Mouse (Mus musculus) heart, postnatal 0 days (tissue): ENCODE results near the gene Dmc1. TPM values are rescaled to one million over a fixed set of nuclear protein-coding genes. Genes with fewer than 3 reads are reported as not detected.

ENCODE experiments used
- ATAC-seq: fragments of 200-750 bp; cut with Nextera tagmentation; 2 replicates; pipeline ENCODE4 v1.8.0; 2017; ENCODE audit warnings: low read depth, moderate number of reproducible peaks, moderate library complexity; ENCODE audit not compliant: insufficient read depth
- DNase-seq: peaks from one replicate; pipeline ENCODE4 v3.0.0-alpha.2; 2016; ENCODE audit warnings: low spot score
- H3K27ac ChIP-seq: fragments of 300-500 bp; sonication (generic); 2 replicates; pipeline ENCODE4 v1.5.1; 2014; ENCODE audit warnings: low read depth, mild to moderate bottlenecking
- H3K27me3 ChIP-seq: fragments of 300-500 bp; sonication (generic); 2 replicates; pipeline ENCODE4 v1.6.1; 2014; ENCODE audit warnings: low read length, mixed read lengths; ENCODE audit not compliant: control insufficient read depth, insufficient read depth
- H3K36me3 ChIP-seq: fragments of 300-500 bp; sonication (generic); replicated peaks from 2 replicates; pipeline ENCODE4 v1.6.1; 2014; ENCODE audit warnings: low read length, mixed read lengths; ENCODE audit not compliant: control insufficient read depth, insufficient read depth
- H3K4me1 ChIP-seq: fragments of 300-500 bp; sonication (generic); 2 replicates; pipeline ENCODE4 v1.6.1; 2014; ENCODE audit warnings: antibody characterized with exemption; ENCODE audit not compliant: control insufficient read depth, insufficient read depth
- H3K4me2 ChIP-seq: fragments of 300-500 bp; sonication (generic); 2 replicates; pipeline ENCODE4 v1.6.1; 2014; ENCODE audit warnings: low read depth, mild to moderate bottlenecking, low read length, moderate library complexity
- H3K4me3 ChIP-seq: fragments of 300-500 bp; sonication (generic); 2 replicates; pipeline ENCODE4 v1.5.1; 2014; ENCODE audit warnings: low read depth, low read length
- H3K9ac ChIP-seq: fragments of 300-500 bp; sonication (generic); replicated peaks from 2 replicates; pipeline ENCODE4 v1.6.1; 2014; ENCODE audit warnings: low read depth, low read length, mixed read lengths
- H3K9me3 ChIP-seq: fragments of 300-500 bp; sonication (generic); replicated peaks from 2 replicates; pipeline ENCODE4 v1.6.1; 2016; ENCODE audit warnings: low read length; ENCODE audit not compliant: control insufficient read depth
- CTCF ChIP-seq: IDR thresholded peaks from 2 replicates; pipeline ENCODE4 v1.5.1; 2016; ENCODE audit warnings: antibody characterized with exemption, control low read depth, low read depth
- EP300 ChIP-seq: IDR thresholded peaks from 2 replicates; pipeline ENCODE4 v1.6.1; 2016; ENCODE audit warnings: antibody characterized with exemption, low read depth
- WGBS: fragments of 180-500 bp; shearing (Covaris S2); extraction: QIAGEN DNeasy Blood & Tissue Kit; methylation state at CpG from one replicate; pipeline ENCODE4 v1.1.7; 2014; 5-methylcytosine and 5-hydroxymethylcytosine counted together
- polyA plus RNA-seq: library from polyadenylated mRNA; unstranded; fragments of >200 nt; fragmentation: Nextera tagmentation; extraction: Ambion mirVana; gene quantifications from 2 replicates; pipeline ENCODE4 v1.2.1, GENCODE M21; 2015
- total RNA-seq: library from RNA; depleted of rRNA; stranded (reverse); fragments of >200 nt; gene quantifications from 2 replicates; pipeline ENCODE4 v1.2.3, GENCODE M21; 2014; ENCODE audit warnings: low replicate concordance

Dmc1 gene
- total and polyA plus RNA-seq, 2 experiments from 2014 or later, result 0.74 to 2.6 TPM

DNA sequence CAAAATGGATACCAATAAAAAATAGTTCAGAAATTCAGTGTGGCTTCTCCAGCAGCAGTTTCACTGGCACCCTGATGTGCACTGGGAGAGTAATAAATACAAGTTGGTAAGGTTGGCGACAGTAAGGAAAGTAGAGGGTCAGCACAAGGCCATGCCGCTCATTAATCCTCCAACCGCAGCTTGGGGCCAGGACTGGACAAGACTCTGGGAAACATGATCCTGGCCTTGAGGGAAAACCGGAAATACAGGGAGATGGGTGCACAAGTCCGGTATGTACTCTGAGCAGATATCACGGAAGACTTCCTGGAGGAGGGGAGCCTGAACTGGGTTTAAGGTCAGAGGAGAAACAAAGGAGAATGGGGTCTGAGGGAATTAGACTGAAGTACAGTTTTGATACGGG is 10.6 kb upstream of the Dmc1 start:
- Histone ChIP-seq H3K4me1 (no peaks in the 10 kb centered on the region), H3K9me3 (no peaks in the 10 kb centered on the region), H3K4me2 (no peak overlapping the region), H3K9ac (no peak overlapping the region), H3K36me3 (peaks cover 4% of the 10 kb centered on the region; the same call in 1 of the 2 replicates), H3K27ac (no peak overlapping the region), H3K27me3 (no peaks in the 10 kb centered on the region), H3K4me3 (no peak overlapping the region)
- DNase-seq (no peak), ATAC-seq (no peak)
- TF ChIP-seq EP300 (no peak), CTCF (no peak)
- WGBS, result 74% methylated on average over 7 of the region's 7 CpGs

DNA sequence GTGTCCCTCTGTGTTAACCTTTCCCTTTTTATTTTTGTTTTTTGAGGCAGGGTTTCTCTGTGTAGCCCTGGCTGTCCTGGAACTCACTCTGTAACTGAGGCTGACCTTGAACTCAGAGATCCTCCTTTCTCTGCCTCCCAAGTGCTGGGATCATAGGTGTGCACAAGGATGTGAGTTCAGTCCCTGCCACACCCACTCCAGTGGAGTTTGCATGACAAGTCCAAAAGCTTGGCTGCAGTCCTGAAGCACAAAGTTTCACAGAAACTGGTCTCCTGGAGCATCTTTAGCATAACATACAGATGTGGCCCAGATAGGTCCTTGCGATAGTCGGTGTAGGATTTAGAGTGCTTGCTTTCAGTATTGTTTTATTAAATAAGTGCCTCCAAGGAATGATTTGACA is 4.3 kb upstream of the Dmc1 start:
- TF ChIP-seq EP300 (no peak), CTCF (no peak)
- ATAC-seq (no peak), DNase-seq (no peak)
- WGBS, result 95% methylated on average over 2 of the region's 2 CpGs
- Histone ChIP-seq H3K9ac (no peak overlapping the region), H3K4me2 (no peak overlapping the region), H3K27me3 (0 out of 2 replicates have a peak, but pooled peaks cover 4% of the 10 kb centered on the region), H3K36me3 (peaks cover 2% of the 10 kb centered on the region; the same call in 1 of the 2 replicates), H3K9me3 (no peaks in the 10 kb centered on the region), H3K4me1 (peaks cover 4% of the 10 kb centered on the region; the same call in 1 of the 2 replicates), H3K4me3 (no peak overlapping the region), H3K27ac (no peak overlapping the region)

DNA sequence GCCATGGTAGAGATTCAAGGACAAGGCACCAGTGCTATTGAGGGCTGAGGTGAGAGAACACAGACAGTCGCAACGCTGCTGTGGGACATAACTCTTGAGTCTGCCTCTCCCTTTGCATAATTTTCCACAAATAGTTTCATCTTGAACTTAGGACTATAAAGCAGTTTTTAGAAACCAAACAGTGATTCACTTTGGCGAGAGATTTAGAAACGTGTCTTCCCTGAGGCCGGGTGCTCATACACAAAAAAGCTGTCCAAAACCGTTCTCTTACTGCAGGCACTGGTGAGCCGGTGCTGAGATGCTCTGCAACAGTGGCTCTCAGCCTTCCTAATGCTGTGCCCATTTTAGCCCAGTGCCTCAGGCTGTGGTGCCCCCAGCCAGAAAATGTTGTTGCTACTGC is 3.3 kb upstream of the Dmc1 start:
- Histone ChIP-seq H3K36me3 (no peaks in the 10 kb centered on the region), H3K4me1 (peaks cover 6% of the 10 kb centered on the region; the same call in 1 of the 2 replicates), H3K27me3 (0 out of 2 replicates have a peak, but pooled peaks cover 7% of the 10 kb centered on the region), H3K4me2 (no peak overlapping the region), H3K4me3 (no peak overlapping the region), H3K27ac (no peak overlapping the region), H3K9ac (no peak overlapping the region), H3K9me3 (no peaks in the 10 kb centered on the region)
- ATAC-seq (no peak), DNase-seq (no peak)
- 59% methylated on average over 7 of the region's 7 CpGs for WGBS
- TF ChIP-seq EP300 (no peak), CTCF (no peak)

DNA sequence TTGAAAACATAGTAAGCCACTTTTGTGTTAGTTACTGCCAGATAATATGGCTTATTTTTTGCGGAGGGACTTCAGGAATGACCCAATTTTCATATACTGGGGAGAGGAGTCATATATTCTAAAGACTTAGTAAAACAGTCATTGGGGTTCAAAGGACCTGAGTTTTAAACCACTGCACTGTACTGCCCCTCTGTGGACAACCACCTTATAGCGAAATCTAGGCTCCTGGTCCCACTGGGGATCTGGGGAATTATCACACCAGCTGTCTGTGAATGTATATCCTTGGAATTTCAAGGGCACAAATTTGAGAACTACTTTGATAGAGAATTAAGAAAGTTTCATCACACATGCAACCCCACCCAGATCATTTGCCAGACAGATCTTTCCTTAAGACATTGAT is 2.8 kb upstream of the Dmc1 start:
- H3K9ac ChIP-seq, result no peak overlapping the region
- H3K4me1 ChIP-seq, result peaks cover 6% of the 10 kb centered on the region; the same call in 1 of the 2 replicates
- 44% methylated on average over 2 of the region's 2 CpGs for WGBS
- H3K36me3 ChIP-seq, result no peaks in the 10 kb centered on the region
- peak; percentile 51 for TF ChIP-seq CTCF
- no peak for TF ChIP-seq EP300
- H3K4me2 ChIP-seq, result no peak overlapping the region
- 0 out of 2 replicates have a peak, but pooled peaks cover 7% of the 10 kb centered on the region for H3K27me3 ChIP-seq
- H3K4me3 ChIP-seq, result no peak overlapping the region
- ATAC-seq, result no peak
- no peak overlapping the region for H3K27ac ChIP-seq
- no peaks in the 10 kb centered on the region for H3K9me3 ChIP-seq
- no peak for DNase-seq

DNA sequence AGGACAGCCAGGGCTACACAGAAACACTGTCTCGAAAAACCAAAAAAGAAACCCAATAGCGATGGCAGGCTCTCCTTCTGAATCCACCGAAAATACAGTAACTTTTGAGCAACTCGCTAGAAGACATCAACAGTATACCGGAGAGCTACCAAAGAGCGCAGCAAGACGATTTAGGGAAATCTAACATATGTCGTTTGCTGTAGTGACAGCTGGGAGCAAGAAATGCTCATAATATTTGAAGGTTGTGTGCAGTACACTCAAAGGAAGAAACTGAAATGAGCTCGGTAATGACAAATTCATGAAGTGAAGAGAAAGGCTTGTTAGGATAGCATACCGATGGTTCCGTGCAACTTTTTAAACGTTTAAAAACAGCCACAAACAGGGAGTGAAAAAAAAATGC is 1.3 kb upstream of the Dmc1 start:
- no peak overlapping the region for H3K27ac ChIP-seq
- 0 out of 2 replicates have a peak, but pooled peaks cover 7% of the 10 kb centered on the region for H3K27me3 ChIP-seq
- H3K4me1 ChIP-seq, result peaks cover 6% of the 10 kb centered on the region; the same call in 1 of the 2 replicates
- no peak overlapping the region for H3K9ac ChIP-seq
- TF ChIP-seq CTCF (no peak), EP300 (no peak)
- no peaks in the 10 kb centered on the region for H3K9me3 ChIP-seq
- DNase-seq, result no peak
- WGBS, result 91% methylated on average over 12 of the region's 12 CpGs
- no peak overlapping the region for H3K4me2 ChIP-seq
- no peak overlapping the region for H3K4me3 ChIP-seq
- no peak for ATAC-seq
- H3K36me3 ChIP-seq, result no peaks in the 10 kb centered on the region

DNA sequence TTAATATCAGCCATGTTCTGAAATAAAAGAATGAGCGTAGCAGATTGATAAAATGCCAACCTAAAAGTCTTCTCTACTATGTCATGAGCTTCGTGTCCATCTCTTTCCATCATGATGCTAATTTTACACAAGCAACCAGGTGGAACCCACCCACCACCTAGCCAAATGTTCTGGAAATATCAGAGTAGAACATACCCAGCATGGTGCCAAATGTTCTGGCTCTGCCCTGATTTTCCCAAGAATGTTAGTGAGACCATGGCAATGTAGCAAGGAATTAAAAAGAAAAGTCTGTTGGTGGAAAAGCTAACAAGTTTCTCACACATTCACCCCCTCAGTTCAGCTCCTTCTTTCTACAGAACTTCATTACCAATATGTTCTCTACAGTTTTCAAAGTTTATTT is 4.7 kb downstream of the Dmc1 start:
- 0 out of 2 replicates have a peak, but pooled peaks cover 7% of the 10 kb centered on the region for H3K27me3 ChIP-seq
- no peak for DNase-seq
- H3K4me3 ChIP-seq, result no peak overlapping the region
- no peak overlapping the region for H3K27ac ChIP-seq
- no peak overlapping the region for H3K4me2 ChIP-seq
- ATAC-seq, result no peak
- H3K4me1 ChIP-seq, result peaks cover 6% of the 10 kb centered on the region; the same call in 1 of the 2 replicates
- H3K36me3 ChIP-seq, result no peaks in the 10 kb centered on the region
- H3K9me3 ChIP-seq, result no peaks in the 10 kb centered on the region
- TF ChIP-seq EP300, result no peak
- TF ChIP-seq CTCF, result no peak
- WGBS, result 76% methylated on average over 2 of the region's 2 CpGs
- H3K9ac ChIP-seq, result no peak overlapping the region
